Mouse (Mus musculus): ENCODE results near the gene Smap1.

DNA sequence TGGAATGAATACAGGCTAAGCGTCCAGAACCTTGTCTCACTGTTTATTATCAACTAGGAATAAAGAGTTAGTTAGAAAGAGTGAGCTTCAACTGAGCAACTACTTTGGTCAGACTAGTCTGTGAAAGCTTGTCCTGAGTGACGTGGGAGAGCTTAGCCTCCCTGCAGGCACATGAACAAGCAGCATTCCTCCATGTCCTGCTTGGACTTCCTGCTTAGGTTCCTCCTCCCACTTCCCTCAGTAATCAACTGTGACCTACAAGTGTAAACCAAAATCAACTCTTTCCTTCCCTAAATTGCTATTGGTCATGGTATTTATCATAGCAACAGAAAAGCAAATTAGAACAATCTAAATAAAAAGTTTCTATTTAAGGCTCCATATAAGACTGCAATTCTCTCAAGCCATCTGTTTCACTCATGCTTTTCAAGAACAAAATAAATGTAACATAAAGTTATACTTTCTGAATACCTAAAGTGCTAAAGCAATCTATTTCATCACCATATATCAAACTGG is 54.7 kb downstream of the Smap1 start:
- TF ChIP-seq CTCF (IDR thresholded peaks at IDR 0.05; ENCODE audit: borderline replicate concordance, insufficient read depth, low read length) (no peak), POLR2A (IDR thresholded peaks at IDR 0.05; ENCODE audit: low read depth, low read length) (no peak)
